Mouse (Mus musculus) retina, postnatal 1 day (tissue): ENCODE data around the gene Pnpla7.

ENCODE experiments used
- DNase-seq: peaks from one replicate; pipeline ENCODE4 v3.0.0-alpha.2; 2012

The Pnpla7 gene

GRCm38 (mm10) chr2:24996471-24996870 is 20.6 kb downstream of the Pnpla7 start:
- no peak for DNase-seq

GRCm38 (mm10) chr2:25000544-25001235 is 24.9 kb downstream of the Pnpla7 start:
- DNase-seq, result peak; percentile 53

GRCm38 (mm10) chr2:25003946-25004786 is 28.3 kb downstream of the Pnpla7 start:
- no peak for DNase-seq

- DNase-seq, result no peak
Measured at GRCm38 (mm10) chr2:25006767-25007166, 30.9 kb downstream of the Pnpla7 start.

GRCm38 (mm10) chr2:25008250-25008649 is 32.4 kb downstream of the Pnpla7 start:
- peak; percentile 5 for DNase-seq

GRCm38 (mm10) chr2:25022678-25023077 is 46.8 kb downstream of the Pnpla7 start:
- DNase-seq, result no peak

- peak; percentile 8 for DNase-seq
Measured at GRCm38 (mm10) chr2:25025109-25025508, 49.3 kb downstream of the Pnpla7 start.

GRCm38 (mm10) chr2:25034994-25035393 is 59.2 kb downstream of the Pnpla7 start:
- no peak for DNase-seq

- DNase-seq, result no peak
Measured at GRCm38 (mm10) chr2:25040089-25040488, 64.3 kb downstream of the Pnpla7 start.

GRCm38 (mm10) chr2:25050921-25051320 is 75.1 kb downstream of the Pnpla7 start:
- no peak for DNase-seq

- no peak for DNase-seq
Measured at GRCm38 (mm10) chr2:25051450-25051849, 75.6 kb downstream of the Pnpla7 start.

- no peak for DNase-seq
Measured at GRCm38 (mm10) chr2:25053101-25053500, 77.3 kb downstream of the Pnpla7 start.

GRCm38 (mm10) chr2:25054221-25055067 is 78.6 kb downstream of the Pnpla7 start, which contains the start of gene Nsmf:
Gene Nsmf (plus strand): TSS chr2:25054355.
- DNase-seq, result peak; percentile 92

GRCm38 (mm10) chr2:25055068-25055405 is 79.2 kb downstream of the Pnpla7 start:
- peak; percentile 67 for DNase-seq

- DNase-seq, result no peak
Measured at GRCm38 (mm10) chr2:25055409-25056155, 79.7 kb downstream of the Pnpla7 start.

GRCm38 (mm10) chr2:25058926-25059325 is 83.1 kb downstream of the Pnpla7 start:
- no peak for DNase-seq

GRCm38 (mm10) chr2:25063523-25063922 is 87.7 kb downstream of the Pnpla7 start:
- DNase-seq, result no peak

GRCm38 (mm10) chr2:25064285-25064684 is 88.5 kb downstream of the Pnpla7 start:
- DNase-seq, result no peak

- no peak for DNase-seq
Measured at GRCm38 (mm10) chr2:25065537-25065936, 89.7 kb downstream of the Pnpla7 start.

GRCm38 (mm10) chr2:25066552-25066951 is 90.7 kb downstream of the Pnpla7 start:
- DNase-seq, result no peak

GRCm38 (mm10) chr2:25069537-25069936 is 93.7 kb downstream of the Pnpla7 start:
- no peak for DNase-seq

GRCm38 (mm10) chr2:25072398-25072797 is 96.6 kb downstream of the Pnpla7 start:
- DNase-seq, result no peak
